Mouse (Mus musculus): Measurements from ENCODE around the gene Hdac1. TPM values are rescaled to one million over a fixed set of nuclear protein-coding genes. Genes with fewer than 3 reads are reported as not detected.

The Hdac1 gene
- polyA plus RNA-seq, 1 experiment from 2014 or later, result 91.7 TPM

DNA sequence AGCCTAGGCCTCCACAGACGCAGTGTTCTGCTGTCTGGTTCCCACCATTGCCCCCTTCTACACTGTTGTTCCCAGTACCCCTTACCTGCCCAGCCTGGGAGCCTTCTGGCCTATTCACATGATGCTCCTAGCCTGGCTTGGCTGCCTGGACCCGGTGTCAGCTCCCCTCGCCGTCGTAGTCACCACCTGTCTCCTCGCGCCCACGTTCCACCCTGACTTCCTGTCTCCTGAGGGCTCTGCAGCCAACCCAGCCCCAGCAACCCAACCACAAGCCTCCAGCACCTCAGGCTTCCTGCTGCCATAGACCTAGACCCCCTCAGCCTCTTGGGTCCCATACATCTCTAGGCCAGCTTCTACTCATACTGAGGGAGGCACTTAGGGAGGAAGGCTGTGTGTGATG is 30.9 kb upstream of the Hdac1 start, which contains the start of gene Lck:
Lck (minus strand) TSS at position 212 of the 400 bp plus-strand sequence.
- Histone ChIP-seq H3K4me1 (replicated peaks; ENCODE audit: control insufficient read depth, insufficient read depth, low read length) (no peaks in the 10 kb centered on the region), H3K9me3 (ENCODE audit: control insufficient read depth) (no peaks in the 10 kb centered on the region), H3K4me2 (replicated peaks; ENCODE audit: low read depth) (no peak within 1 kb of the TSS), H3K36me3 (ENCODE audit: control insufficient read depth, insufficient read depth) (no peaks in the 10 kb centered on the region), H3K4me3 (ENCODE audit: low read depth, low read length) (no peak within 1 kb of the TSS), H3K27me3 (replicated peaks; ENCODE audit: control insufficient read depth, insufficient read depth, low read length) (no peaks in the 10 kb centered on the region), H3K9ac (ENCODE audit: low read depth, low read length) (no peak within 1 kb of the TSS), H3K27ac (ENCODE audit: low read depth, low read length) (no peak within 1 kb of the TSS)
- no peak for TF ChIP-seq CTCF (IDR thresholded peaks at IDR 0.05; ENCODE audit: low read depth)
- 84% methylated on average over 8 of the region's 8 CpGs for WGBS
- ATAC-seq, result no peak

DNA sequence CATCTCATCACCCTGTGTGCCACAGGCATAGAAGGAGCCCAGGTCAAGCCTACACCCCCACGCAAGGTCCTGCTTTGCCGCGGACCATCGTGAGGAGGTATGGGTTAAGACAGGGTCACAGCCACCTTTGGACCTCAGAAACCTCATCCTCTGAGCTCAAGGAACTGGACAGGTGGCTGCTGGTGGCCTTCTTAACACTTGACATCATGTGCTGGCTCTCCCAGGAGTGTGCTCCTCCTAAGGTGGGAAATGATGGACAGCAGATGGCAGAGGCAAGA is 30.5 kb upstream of the Hdac1 start:
- ATAC-seq, result no peak
- H3K27ac ChIP-seq (ENCODE audit: low read depth, low read length), result no peak overlapping the region
- TF ChIP-seq CTCF (IDR thresholded peaks at IDR 0.05; ENCODE audit: low read depth), result no peak
- H3K9ac ChIP-seq (ENCODE audit: low read depth, low read length), result no peak overlapping the region
- H3K4me2 ChIP-seq (replicated peaks; ENCODE audit: low read depth), result no peak overlapping the region
- H3K36me3 ChIP-seq (ENCODE audit: control insufficient read depth, insufficient read depth), result no peaks in the 10 kb centered on the region
- H3K9me3 ChIP-seq (ENCODE audit: control insufficient read depth), result no peaks in the 10 kb centered on the region
- H3K4me1 ChIP-seq (replicated peaks; ENCODE audit: control insufficient read depth, insufficient read depth, low read length), result no peaks in the 10 kb centered on the region
- no peak overlapping the region for H3K4me3 ChIP-seq (ENCODE audit: low read depth, low read length)
- WGBS, result 97% methylated on average over 4 of the region's 4 CpGs
- H3K27me3 ChIP-seq (replicated peaks; ENCODE audit: control insufficient read depth, insufficient read depth, low read length), result no peaks in the 10 kb centered on the region

DNA sequence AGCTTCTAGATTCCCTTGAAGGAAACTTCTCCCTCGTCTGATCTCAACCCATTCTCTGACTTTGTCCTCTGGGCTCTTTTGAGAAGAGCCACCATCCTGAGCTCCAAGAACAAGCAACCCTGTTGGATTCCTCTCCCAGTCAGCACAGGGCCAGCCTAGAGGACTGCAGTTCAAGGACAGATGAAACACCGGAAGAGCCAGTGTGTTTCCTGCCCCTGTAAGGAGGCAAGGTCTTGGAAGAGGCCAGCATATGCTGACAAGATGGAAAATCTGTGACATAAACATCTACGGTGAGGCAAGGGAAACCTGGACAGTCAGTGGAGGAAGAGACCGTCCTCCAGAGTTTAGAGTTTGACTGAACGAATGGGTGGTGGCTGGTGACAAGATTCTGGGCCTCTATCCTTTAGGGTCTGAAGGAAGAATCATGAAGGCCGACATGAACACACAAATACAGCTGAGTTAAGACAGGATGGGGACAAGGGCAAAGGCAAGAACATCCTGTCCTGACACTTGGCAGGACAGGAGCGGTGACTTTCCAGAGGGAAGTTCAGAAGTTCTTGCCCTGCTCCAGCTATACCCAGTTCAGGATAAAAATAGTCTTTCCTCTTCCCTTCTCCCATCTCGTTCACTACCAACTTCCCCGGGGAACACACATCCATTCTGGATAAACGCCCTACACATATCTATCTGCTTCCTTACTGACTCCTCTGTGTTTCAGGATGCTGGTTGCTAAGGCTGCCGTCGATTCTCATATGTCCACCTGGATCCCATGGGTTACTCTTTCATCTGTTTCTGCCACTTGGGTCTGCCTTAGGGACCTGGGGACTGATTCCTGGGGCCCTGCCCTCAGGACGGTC is 30.0 kb upstream of the Hdac1 start:
- WGBS, result 77% methylated on average over 13 of the region's 13 CpGs
- no peaks in the 10 kb centered on the region for H3K27me3 ChIP-seq (replicated peaks; ENCODE audit: control insufficient read depth, insufficient read depth, low read length)
- no peaks in the 10 kb centered on the region for H3K9me3 ChIP-seq (ENCODE audit: control insufficient read depth)
- no peak overlapping the region for H3K27ac ChIP-seq (ENCODE audit: low read depth, low read length)
- no peak overlapping the region for H3K4me3 ChIP-seq (ENCODE audit: low read depth, low read length)
- no peak overlapping the region for H3K9ac ChIP-seq (ENCODE audit: low read depth, low read length)
- no peaks in the 10 kb centered on the region for H3K36me3 ChIP-seq (ENCODE audit: control insufficient read depth, insufficient read depth)
- no peak for TF ChIP-seq CTCF (IDR thresholded peaks at IDR 0.05; ENCODE audit: low read depth)
- H3K4me2 ChIP-seq (replicated peaks; ENCODE audit: low read depth), result no peak overlapping the region
- no peak for ATAC-seq
- no peaks in the 10 kb centered on the region for H3K4me1 ChIP-seq (replicated peaks; ENCODE audit: control insufficient read depth, insufficient read depth, low read length)

DNA sequence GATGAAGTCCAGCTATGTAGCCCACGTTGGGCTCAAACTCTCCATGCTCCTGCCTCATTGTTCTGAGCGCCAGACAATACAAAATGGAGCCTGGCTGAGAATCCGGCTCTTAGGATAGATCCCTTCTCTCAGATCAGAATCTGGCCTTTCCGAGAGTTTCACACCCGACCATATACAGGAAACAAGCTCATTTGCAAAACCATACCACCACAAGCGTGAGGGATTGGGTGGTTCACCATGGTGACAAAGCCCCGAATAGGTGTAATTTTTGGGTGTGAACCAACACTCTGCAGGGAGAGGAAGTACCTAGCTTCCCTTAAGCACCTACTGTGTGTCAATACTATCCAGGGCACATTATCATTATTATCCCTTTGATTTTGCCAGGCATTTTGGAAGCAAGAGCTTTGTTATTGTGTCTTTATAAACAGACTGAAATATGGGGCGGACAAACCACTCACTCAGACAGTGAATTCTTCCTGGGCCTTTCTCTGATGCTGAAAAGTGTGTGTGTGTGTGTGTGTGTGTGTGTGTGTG is 29.1 kb upstream of the Hdac1 start:
- H3K4me3 ChIP-seq (ENCODE audit: low read depth, low read length), result no peak overlapping the region
- H3K4me1 ChIP-seq (replicated peaks; ENCODE audit: control insufficient read depth, insufficient read depth, low read length), result no peaks in the 10 kb centered on the region
- no peak overlapping the region for H3K9ac ChIP-seq (ENCODE audit: low read depth, low read length)
- TF ChIP-seq CTCF (IDR thresholded peaks at IDR 0.05; ENCODE audit: low read depth), result no peak
- whole genome bisulfite sequencing, result 77% methylated on average over 8 of the region's 8 CpGs
- H3K9me3 ChIP-seq (ENCODE audit: control insufficient read depth), result no peaks in the 10 kb centered on the region
- H3K27ac ChIP-seq (ENCODE audit: low read depth, low read length), result no peak overlapping the region
- no peaks in the 10 kb centered on the region for H3K27me3 ChIP-seq (replicated peaks; ENCODE audit: control insufficient read depth, insufficient read depth, low read length)
- H3K36me3 ChIP-seq (ENCODE audit: control insufficient read depth, insufficient read depth), result no peaks in the 10 kb centered on the region
- H3K4me2 ChIP-seq (replicated peaks; ENCODE audit: low read depth), result no peak overlapping the region
- no peak for ATAC-seq

DNA sequence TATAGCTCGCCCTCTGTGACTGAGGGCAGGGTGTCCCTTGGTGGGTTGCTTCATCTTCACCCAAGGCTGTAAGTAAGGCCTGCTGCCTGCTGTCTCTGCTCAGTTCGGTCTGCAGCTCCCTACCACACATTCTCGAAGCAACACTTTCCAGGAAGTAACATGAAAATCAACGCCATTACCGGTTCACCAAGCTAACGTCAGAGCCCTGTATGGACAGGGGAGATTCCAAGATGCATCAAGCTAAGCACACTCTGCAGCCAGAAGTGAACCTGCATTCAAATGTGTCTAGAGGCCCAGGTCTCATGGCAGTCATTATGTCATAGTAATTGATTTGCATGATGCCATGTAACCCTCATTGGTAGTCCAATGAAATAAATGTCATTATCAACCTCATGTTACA is 27.5 kb upstream of the Hdac1 start:
- Histone ChIP-seq H3K4me3 (ENCODE audit: low read depth, low read length) (no peak overlapping the region), H3K27ac (ENCODE audit: low read depth, low read length) (no peak overlapping the region), H3K9me3 (ENCODE audit: control insufficient read depth) (no peaks in the 10 kb centered on the region), H3K4me2 (replicated peaks; ENCODE audit: low read depth) (no peak overlapping the region), H3K4me1 (replicated peaks; ENCODE audit: control insufficient read depth, insufficient read depth, low read length) (no peaks in the 10 kb centered on the region), H3K36me3 (ENCODE audit: control insufficient read depth, insufficient read depth) (no peaks in the 10 kb centered on the region), H3K9ac (ENCODE audit: low read depth, low read length) (no peak overlapping the region), H3K27me3 (replicated peaks; ENCODE audit: control insufficient read depth, insufficient read depth, low read length) (no peaks in the 10 kb centered on the region)
- no peak for ATAC-seq
- 81% methylated on average over 6 of the region's 6 CpGs for WGBS
- no peak for TF ChIP-seq CTCF (IDR thresholded peaks at IDR 0.05; ENCODE audit: low read depth)

DNA sequence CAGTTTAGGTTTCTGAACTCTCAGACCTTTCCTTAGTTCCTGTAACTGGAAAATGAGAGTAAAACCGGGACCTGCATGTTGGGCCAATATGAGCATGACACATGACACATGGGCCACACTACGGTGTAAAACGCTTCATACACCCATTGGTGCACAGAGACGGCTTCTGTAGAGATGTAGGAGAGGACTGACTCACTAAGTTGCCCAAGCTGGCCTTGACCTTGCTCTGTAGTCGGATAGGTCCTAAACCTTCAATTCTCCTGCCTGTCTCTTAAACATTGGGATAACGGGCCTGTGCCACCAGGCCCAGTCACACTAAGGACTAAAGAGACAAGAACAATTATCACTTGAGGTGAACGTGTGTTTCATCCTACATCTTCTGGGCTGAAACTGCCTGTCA is 25.9 kb upstream of the Hdac1 start:
- no peak for ATAC-seq
- Histone ChIP-seq H3K4me3 (ENCODE audit: low read depth, low read length) (no peak overlapping the region), H3K4me2 (replicated peaks; ENCODE audit: low read depth) (no peak overlapping the region), H3K36me3 (ENCODE audit: control insufficient read depth, insufficient read depth) (no peaks in the 10 kb centered on the region), H3K4me1 (replicated peaks; ENCODE audit: control insufficient read depth, insufficient read depth, low read length) (no peaks in the 10 kb centered on the region), H3K27me3 (replicated peaks; ENCODE audit: control insufficient read depth, insufficient read depth, low read length) (no peaks in the 10 kb centered on the region), H3K27ac (ENCODE audit: low read depth, low read length) (no peak overlapping the region), H3K9me3 (ENCODE audit: control insufficient read depth) (no peaks in the 10 kb centered on the region), H3K9ac (ENCODE audit: low read depth, low read length) (no peak overlapping the region)
- no peak for TF ChIP-seq CTCF (IDR thresholded peaks at IDR 0.05; ENCODE audit: low read depth)
- WGBS, result 93% methylated on average over 7 of the region's 7 CpGs

Data from intestine, postnatal 0 days (tissue).